Mouse (Mus musculus) testis, adult 2 months (tissue): ENCODE data around the gene Mff. TPM values are rescaled to one million over a fixed set of nuclear protein-coding genes. Genes with fewer than 3 reads are reported as not detected.

Experiments
- H3K27ac ChIP-seq: fragments of 200-500 bp; 2 replicates; pipeline ENCODE4 v1.5.1; 2012; ENCODE audit warnings: low read depth, low read length; ENCODE audit not compliant: control insufficient read depth, insufficient read depth
- H3K27me3 ChIP-seq: fragments of 200-500 bp; 2 replicates; pipeline ENCODE4 v1.6.1; 2012; ENCODE audit warnings: mild to moderate bottlenecking, low read length, moderate library complexity; ENCODE audit not compliant: control insufficient read depth, insufficient read depth
- H3K36me3 ChIP-seq: fragments of 200-500 bp; 2 replicates; pipeline ENCODE4 v1.6.1; 2012; ENCODE audit warnings: mild to moderate bottlenecking, low read length; ENCODE audit not compliant: control insufficient read depth, insufficient read depth
- H3K4me1 ChIP-seq: fragments of 200-500 bp; 2 replicates; pipeline ENCODE4 v1.6.1; 2012; ENCODE audit warnings: low read length; ENCODE audit not compliant: control insufficient read depth, insufficient read depth
- H3K4me3 ChIP-seq: fragments of 200-500 bp; 2 replicates; pipeline ENCODE4 v1.5.1; 2012; ENCODE audit warnings: low read depth, mild to moderate bottlenecking, low read length, moderate library complexity, mixed read lengths; ENCODE audit not compliant: control insufficient read depth
- CTCF ChIP-seq: fragments of 200-500 bp; IDR thresholded peaks from 2 replicates; pipeline ENCODE4 v1.5.1; 2012; ENCODE audit warnings: low read depth, mild to moderate bottlenecking, inconsistent platforms, low read length, moderate library complexity; ENCODE audit not compliant: control insufficient read depth, insufficient read depth, insufficient replicate concordance
- POLR2A ChIP-seq: fragments of 200-500 bp; IDR thresholded peaks from 2 replicates; pipeline ENCODE4 v1.6.1; 2012; ENCODE audit warnings: low read depth, mild to moderate bottlenecking, inconsistent platforms, low read length, moderate library complexity; ENCODE audit not compliant: control insufficient read depth
- polyA plus RNA-seq: library from polyadenylated mRNA; depleted of rRNA; stranded (reverse); fragments of >200 nt; gene quantifications from 2 replicates; pipeline ENCODE4 v1.2.3, GENCODE M21; 2012

Mff gene
- polyA plus RNA-seq, 1 experiment = 199 TPM

GRCm38 (mm10) chr1:82726482-82726881, 1.8 kb downstream of the Mff start:
- Histone ChIP-seq H3K36me3 (peaks cover 3% of the 10 kb centered on the region; the same call in 1 of the 2 replicates), H3K27me3 (no peaks in the 10 kb centered on the region), H3K4me1 (peaks cover 6% of the 10 kb centered on the region), H3K4me3 (no peak overlapping the region), H3K27ac (no peak overlapping the region)
- TF ChIP-seq POLR2A = no peak
- no peak for TF ChIP-seq CTCF

- Histone ChIP-seq H3K36me3 (peaks cover 4% of the 10 kb centered on the region), H3K4me3 (no peak overlapping the region), H3K4me1 (no peaks in the 10 kb centered on the region), H3K27me3 (no peaks in the 10 kb centered on the region), H3K27ac (no peak overlapping the region)
- TF ChIP-seq CTCF (no peak), POLR2A (no peak)
These were observed 8.7 kb downstream of the Mff start for GRCm38 (mm10) chr1:82733357-82733756.

GRCm38 (mm10) chr1:82738066-82738465, 13.4 kb downstream of the Mff start:
- Histone ChIP-seq H3K27me3 (no peaks in the 10 kb centered on the region), H3K27ac (no peak overlapping the region), H3K36me3 (peaks cover 1% of the 10 kb centered on the region), H3K4me1 (no peaks in the 10 kb centered on the region), H3K4me3 (no peak overlapping the region)
- TF ChIP-seq POLR2A (no peak), CTCF (no peak)

GRCm38 (mm10) chr1:82741539-82741938, 16.8 kb downstream of the Mff start:
- TF ChIP-seq POLR2A = no peak
- no peak for TF ChIP-seq CTCF
- Histone ChIP-seq H3K4me1 (no peaks in the 10 kb centered on the region), H3K27ac (no peak overlapping the region), H3K27me3 (no peaks in the 10 kb centered on the region), H3K4me3 (no peak overlapping the region), H3K36me3 (peaks cover 2% of the 10 kb centered on the region; the same call in 1 of the 2 replicates)

GRCm38 (mm10) chr1:82743962-82744361, 19.3 kb downstream of the Mff start:
- Histone ChIP-seq H3K4me3 (no peak overlapping the region), H3K27me3 (no peaks in the 10 kb centered on the region), H3K4me1 (no peaks in the 10 kb centered on the region), H3K36me3 (peaks cover 2% of the 10 kb centered on the region; the same call in 1 of the 2 replicates), H3K27ac (no peak overlapping the region)
- TF ChIP-seq CTCF (no peak), POLR2A (no peak)

- Histone ChIP-seq H3K4me1 (no peaks in the 10 kb centered on the region), H3K36me3 (peaks cover 2% of the 10 kb centered on the region; the same call in 1 of the 2 replicates), H3K27ac (no peak overlapping the region), H3K27me3 (no peaks in the 10 kb centered on the region), H3K4me3 (no peak overlapping the region)
- no peak for TF ChIP-seq CTCF
- no peak for TF ChIP-seq POLR2A
These were observed 21.7 kb downstream of the Mff start for GRCm38 (mm10) chr1:82746408-82746807.

- H3K27ac ChIP-seq = no peak overlapping the region
These were observed 23.2 kb downstream of the Mff start for GRCm38 (mm10) chr1:82747714-82748452.

GRCm38 (mm10) chr1:82759520-82759919, 34.8 kb downstream of the Mff start:
- no peaks in the 10 kb centered on the region for H3K27me3 ChIP-seq
- TF ChIP-seq POLR2A = no peak
- no peak for TF ChIP-seq CTCF
- no peaks in the 10 kb centered on the region for H3K36me3 ChIP-seq
- H3K4me3 ChIP-seq = no peak overlapping the region
- no peak overlapping the region for H3K27ac ChIP-seq
- no peaks in the 10 kb centered on the region for H3K4me1 ChIP-seq

More at GRCm38 (mm10) chr1:82747714-82748452, 23.2 kb downstream of the Mff start:
- H3K4me1 ChIP-seq = no peaks in the 10 kb centered on the region
- 0 out of 2 replicates have a peak, but pooled peaks cover 2% of the 10 kb centered on the region for H3K36me3 ChIP-seq
- TF ChIP-seq POLR2A = no peak
- no peak for TF ChIP-seq CTCF
- no peaks in the 10 kb centered on the region for H3K27me3 ChIP-seq
- H3K4me3 ChIP-seq = no peak overlapping the region
